Mouse (Mus musculus) midbrain, embryonic 12.5 days (tissue): ENCODE data around the gene Nhlrc3. TPM values are rescaled to one million over a fixed set of nuclear protein-coding genes. Genes with fewer than 3 reads are reported as not detected.

Experiments
- ATAC-seq: fragments of 200-750 bp; cut with Nextera tagmentation; 2 replicates; pipeline ENCODE4 v1.8.0; 2017; ENCODE audit warnings: low read depth, moderate TSS enrichment, moderate library complexity; ENCODE audit not compliant: low FRiP score
- H3K27ac ChIP-seq: fragments of 300-500 bp; sonication (generic); replicated peaks from 2 replicates; pipeline ENCODE4 v1.5.1; 2016; ENCODE audit warnings: mild to moderate bottlenecking
- H3K27me3 ChIP-seq: fragments of 300-500 bp; sonication (generic); 2 replicates; pipeline ENCODE4 v1.6.1; 2016; ENCODE audit warnings: mild to moderate bottlenecking
- H3K36me3 ChIP-seq: fragments of 300-500 bp; sonication (generic); 2 replicates; pipeline ENCODE4 v1.6.1; 2016
- H3K4me1 ChIP-seq: fragments of 300-500 bp; sonication (generic); 2 replicates; pipeline ENCODE4 v1.6.1; 2016
- H3K4me2 ChIP-seq: fragments of 300-500 bp; sonication (generic); replicated peaks from 2 replicates; pipeline ENCODE4 v1.6.1; 2016; ENCODE audit warnings: mild to moderate bottlenecking, moderate library complexity
- H3K4me3 ChIP-seq: fragments of 300-500 bp; sonication (generic); 2 replicates; pipeline ENCODE4 v1.5.1; 2016; ENCODE audit warnings: mild to moderate bottlenecking
- H3K9ac ChIP-seq: fragments of 300-500 bp; sonication (generic); replicated peaks from 2 replicates; pipeline ENCODE4 v1.6.1; 2016; ENCODE audit warnings: mild to moderate bottlenecking, moderate library complexity
- H3K9me3 ChIP-seq: fragments of 300-500 bp; sonication (generic); 2 replicates; pipeline ENCODE4 v1.6.1; 2016; ENCODE audit warnings: mild to moderate bottlenecking
- WGBS: fragments of 180-500 bp; shearing (Covaris S2); methylation state at CpG from one replicate; pipeline ENCODE4 v1.1.7; 2016; 5-methylcytosine and 5-hydroxymethylcytosine counted together
- polyA plus RNA-seq: library from polyadenylated mRNA; unstranded; fragments of >200 nt; fragmentation: Nextera tagmentation; extraction: Ambion mirVana; gene quantifications from 2 replicates; pipeline ENCODE4 v1.2.1, GENCODE M21; 2016

The Nhlrc3 gene
- polyA plus RNA-seq, 1 experiment from 2014 or later, result 13.4 TPM

DNA sequence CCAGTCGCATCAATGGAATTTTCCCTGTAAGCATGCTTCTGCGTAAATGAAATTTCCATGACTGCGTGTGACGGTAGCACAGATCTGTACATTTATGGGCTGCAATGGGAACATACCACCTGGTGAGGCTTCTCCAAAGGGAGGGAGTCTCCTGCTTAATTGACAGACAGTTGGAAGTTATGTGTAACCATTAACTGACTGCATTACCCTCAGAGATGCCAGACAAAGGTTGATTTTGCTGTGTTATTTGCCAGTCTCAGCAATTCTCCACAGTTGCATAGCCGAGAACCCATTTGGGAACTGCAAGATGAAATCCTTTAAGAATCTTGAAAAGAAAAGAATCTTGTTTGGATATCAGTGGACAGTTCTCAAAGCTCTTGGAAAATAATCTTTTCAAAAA, 8.9 kb upstream of the Nhlrc3 start:
- no peak overlapping the region for H3K4me3 ChIP-seq
- H3K4me1 ChIP-seq, result 0 out of 2 replicates have a peak, but pooled peaks cover 6% of the 10 kb centered on the region
- no peak overlapping the region for H3K4me2 ChIP-seq
- 95% methylated on average over 5 of the region's 5 CpGs for WGBS
- no peak overlapping the region for H3K9ac ChIP-seq
- ATAC-seq, result no peak
- no peak overlapping the region for H3K27ac ChIP-seq
- peaks cover 78% of the 10 kb centered on the region for H3K36me3 ChIP-seq
- no peaks in the 10 kb centered on the region for H3K27me3 ChIP-seq
- no peaks in the 10 kb centered on the region for H3K9me3 ChIP-seq

DNA sequence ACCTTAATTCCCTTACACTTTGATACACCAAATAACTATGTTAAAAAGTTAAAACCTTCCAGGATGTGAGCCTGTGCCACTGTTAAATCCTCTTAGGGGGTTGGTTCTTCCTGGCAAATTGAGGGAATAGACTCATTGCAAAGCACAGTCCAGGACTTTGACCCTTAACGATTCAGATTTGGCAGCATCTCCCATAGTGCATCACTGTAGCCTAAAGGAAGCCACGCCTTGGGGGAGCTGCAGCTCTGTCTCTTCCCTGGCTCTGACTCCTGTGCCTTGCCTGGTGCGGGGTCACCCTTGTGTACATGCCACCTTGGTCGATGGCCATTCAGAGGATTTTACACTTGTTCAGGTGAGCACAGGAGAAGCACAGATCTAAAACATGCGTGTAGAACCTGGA, 6.5 kb upstream of the Nhlrc3 start:
- peaks cover 57% of the 10 kb centered on the region for H3K36me3 ChIP-seq
- H3K9me3 ChIP-seq, result no peaks in the 10 kb centered on the region
- H3K4me2 ChIP-seq, result no peak overlapping the region
- WGBS, result 94% methylated on average over 5 of the region's 5 CpGs
- H3K27me3 ChIP-seq, result no peaks in the 10 kb centered on the region
- H3K4me1 ChIP-seq, result peaks cover 23% of the 10 kb centered on the region
- no peak overlapping the region for H3K27ac ChIP-seq
- no peak overlapping the region for H3K9ac ChIP-seq
- no peak for ATAC-seq
- H3K4me3 ChIP-seq, result no peak overlapping the region

DNA sequence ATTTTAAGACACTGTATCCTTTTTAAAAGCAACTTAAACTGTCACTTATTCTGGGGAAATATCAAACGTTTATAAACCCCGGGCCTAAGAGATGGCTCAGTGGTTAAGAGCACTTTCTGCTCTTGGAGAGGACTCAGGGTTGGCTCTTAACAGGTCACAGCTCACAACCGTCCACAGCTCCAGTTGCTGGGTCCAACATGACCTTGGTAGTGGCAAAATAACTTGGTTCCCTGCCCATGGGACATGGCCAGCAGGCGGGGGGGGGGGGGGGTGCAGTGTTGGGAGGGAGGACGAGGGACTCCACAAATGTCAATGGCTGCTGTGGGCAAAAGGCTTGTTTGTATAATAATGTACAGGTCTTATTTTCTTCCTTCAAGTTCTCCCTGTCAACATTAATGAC, 4.2 kb upstream of the Nhlrc3 start:
- Histone ChIP-seq H3K4me1 (peaks cover 27% of the 10 kb centered on the region), H3K27ac (no peak overlapping the region), H3K36me3 (peaks cover 34% of the 10 kb centered on the region), H3K27me3 (no peaks in the 10 kb centered on the region), H3K9ac (no peak overlapping the region), H3K4me3 (no peak overlapping the region), H3K4me2 (no peak overlapping the region), H3K9me3 (no peaks in the 10 kb centered on the region)
- ATAC-seq, result no peak
- 82% methylated on average over 5 of the region's 5 CpGs for WGBS

DNA sequence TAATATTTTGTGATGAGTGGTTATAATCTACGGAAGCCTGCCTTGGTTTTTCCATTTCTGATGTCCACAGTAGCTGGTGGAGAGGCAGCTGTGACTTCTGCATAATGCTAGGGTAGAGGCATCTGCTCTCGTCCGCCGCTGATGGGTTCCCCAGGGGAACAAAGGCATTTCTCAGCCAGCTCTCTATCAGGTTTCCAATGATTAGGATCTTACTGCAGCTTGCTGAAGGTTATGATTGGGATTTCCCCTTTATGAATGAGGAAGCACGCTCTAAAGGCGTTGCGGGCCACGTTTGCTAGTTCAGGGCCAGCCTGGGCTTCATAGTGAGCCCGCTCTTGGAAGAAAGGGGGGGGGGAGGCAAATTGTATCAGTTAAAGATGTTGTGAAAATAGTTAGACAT, 3.3 kb upstream of the Nhlrc3 start:
- no peak overlapping the region; the same call in 1 of the 2 replicates for H3K9ac ChIP-seq
- no peak for ATAC-seq
- peak overlapping the region; percentile 79 for H3K4me2 ChIP-seq
- H3K27ac ChIP-seq, result no peak overlapping the region
- WGBS, result 64% methylated on average over 9 of the region's 9 CpGs
- peak overlapping the region; percentile 8 for H3K4me3 ChIP-seq
- no peaks in the 10 kb centered on the region for H3K27me3 ChIP-seq
- H3K9me3 ChIP-seq, result no peaks in the 10 kb centered on the region
- peaks cover 32% of the 10 kb centered on the region for H3K4me1 ChIP-seq
- H3K36me3 ChIP-seq, result peaks cover 25% of the 10 kb centered on the region

DNA sequence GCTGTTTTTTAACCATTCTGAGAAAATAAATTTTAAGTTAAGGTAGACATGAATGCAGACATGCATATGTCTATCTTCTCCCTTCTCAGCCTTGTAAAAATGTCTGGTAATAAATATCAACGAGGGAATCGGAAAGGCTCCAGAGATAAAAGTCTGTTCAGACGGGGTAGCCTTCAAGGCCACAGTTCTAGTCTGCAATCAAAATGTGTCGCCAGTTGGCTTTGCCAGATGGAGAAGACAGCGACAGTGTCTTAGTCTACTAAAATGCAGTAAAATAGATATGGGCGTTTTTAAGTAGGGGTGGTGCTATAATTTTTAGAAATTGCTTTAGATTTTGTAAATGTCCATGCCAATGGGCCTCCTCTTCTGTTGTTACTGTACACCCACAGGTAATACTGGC, 2.2 kb upstream of the Nhlrc3 start:
- Histone ChIP-seq H3K9me3 (no peaks in the 10 kb centered on the region), H3K27me3 (no peaks in the 10 kb centered on the region), H3K4me2 (peak overlapping the region; percentile 79), H3K27ac (no peak overlapping the region), H3K4me3 (peak overlapping the region; percentile 92), H3K9ac (peak overlapping the region; percentile 31; the same call in 1 of the 2 replicates), H3K36me3 (peaks cover 18% of the 10 kb centered on the region), H3K4me1 (peaks cover 33% of the 10 kb centered on the region)
- ATAC-seq, result no peak
- WGBS, result 69% methylated on average over 6 of the region's 6 CpGs

DNA sequence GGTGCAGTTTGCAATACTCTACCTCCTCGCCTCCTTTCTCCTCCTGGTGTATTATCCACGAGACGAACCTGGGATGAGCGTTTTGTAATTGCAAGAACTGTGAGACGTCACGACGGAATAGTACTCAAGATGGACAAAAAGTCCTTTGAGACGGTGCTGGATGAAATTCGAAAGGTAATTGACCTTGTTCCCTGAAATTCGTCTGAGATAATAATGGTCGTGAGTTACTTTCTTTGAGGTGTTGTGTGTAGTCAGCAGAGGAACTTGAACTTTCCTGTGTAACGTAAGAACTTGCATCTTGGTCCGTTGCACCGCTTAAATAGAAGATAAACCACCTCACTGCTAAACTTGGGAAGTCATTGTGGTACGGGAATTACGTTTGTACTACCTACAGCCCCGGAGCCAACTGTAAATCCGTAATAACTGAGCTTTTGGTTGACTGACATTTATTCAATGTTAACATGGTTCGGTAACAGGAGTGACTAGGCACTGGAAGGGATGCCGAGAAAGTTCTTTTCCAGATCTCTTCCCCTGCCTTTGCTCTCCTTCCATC, 1.1 kb upstream of the Nhlrc3 start:
- peaks cover 33% of the 10 kb centered on the region for H3K4me1 ChIP-seq
- no peaks in the 10 kb centered on the region for H3K27me3 ChIP-seq
- H3K9me3 ChIP-seq, result no peaks in the 10 kb centered on the region
- H3K27ac ChIP-seq, result peak overlapping the region; percentile 88
- peaks cover 18% of the 10 kb centered on the region for H3K36me3 ChIP-seq
- under 1% methylated on average over 20 of the region's 20 CpGs for WGBS
- no peak for ATAC-seq
- peak overlapping the region; percentile 89 for H3K9ac ChIP-seq
- peak overlapping the region; percentile 92 for H3K4me3 ChIP-seq
- H3K4me2 ChIP-seq, result peak overlapping the region; percentile 79

DNA sequence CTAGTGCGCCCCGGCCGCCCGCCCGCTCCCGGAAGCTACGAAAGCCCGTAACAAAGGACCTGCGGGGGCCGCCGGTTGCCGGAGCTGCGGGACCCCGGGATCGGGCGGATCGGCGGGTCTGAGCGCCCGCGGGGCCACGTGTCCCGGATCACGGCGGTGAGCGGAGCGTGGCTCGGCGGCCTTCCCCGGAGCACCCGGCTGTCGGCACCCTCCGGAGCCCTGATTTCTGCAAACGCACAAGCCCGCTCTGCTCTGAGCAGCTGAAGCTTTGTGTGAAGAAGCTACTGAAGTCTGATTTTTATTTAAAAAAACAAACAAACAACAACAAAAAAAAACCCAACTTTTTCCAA, 608 bp upstream of the Nhlrc3 start:
- peaks cover 18% of the 10 kb centered on the region; the same call in 1 of the 2 replicates for H3K36me3 ChIP-seq
- peak overlapping the region; percentile 88 for H3K27ac ChIP-seq
- H3K4me3 ChIP-seq, result peak overlapping the region; percentile 92
- peak; percentile 77 for ATAC-seq
- peaks cover 33% of the 10 kb centered on the region for H3K4me1 ChIP-seq
- H3K9me3 ChIP-seq, result no peaks in the 10 kb centered on the region
- peak overlapping the region; percentile 89 for H3K9ac ChIP-seq
- no peaks in the 10 kb centered on the region for H3K27me3 ChIP-seq
- peak overlapping the region; percentile 79 for H3K4me2 ChIP-seq
- WGBS, result 1% methylated on average over 35 of the region's 35 CpGs

DNA sequence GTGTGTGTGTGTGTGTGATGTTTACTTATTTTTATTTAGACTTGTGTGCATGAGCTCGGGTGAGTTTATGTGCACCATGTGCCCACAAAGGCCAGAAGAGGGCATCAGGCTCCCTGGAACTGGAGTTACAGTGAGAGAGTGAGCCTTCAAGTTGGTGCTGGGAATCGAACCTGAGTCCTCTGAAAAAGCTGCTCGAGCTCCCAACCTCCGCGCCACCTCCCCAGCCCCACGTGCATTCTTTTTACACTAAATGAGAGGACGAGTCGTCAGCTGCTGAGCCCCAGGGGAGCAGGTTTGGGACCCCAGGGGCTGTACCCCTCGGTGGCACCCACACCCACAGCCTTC, 459 bp downstream of the Nhlrc3 start:
- Histone ChIP-seq H3K4me2 (peak overlapping the region; percentile 79), H3K9me3 (no peaks in the 10 kb centered on the region), H3K27ac (peak overlapping the region; percentile 88), H3K9ac (peak overlapping the region; percentile 89), H3K36me3 (peaks cover 28% of the 10 kb centered on the region; the same call in 1 of the 2 replicates), H3K27me3 (no peaks in the 10 kb centered on the region), H3K4me3 (peak overlapping the region; percentile 92), H3K4me1 (peaks cover 32% of the 10 kb centered on the region)
- WGBS, result 6% methylated on average over 9 of the region's 9 CpGs
- ATAC-seq, result peak; percentile 0; the same call in 1 of the 2 replicates

DNA sequence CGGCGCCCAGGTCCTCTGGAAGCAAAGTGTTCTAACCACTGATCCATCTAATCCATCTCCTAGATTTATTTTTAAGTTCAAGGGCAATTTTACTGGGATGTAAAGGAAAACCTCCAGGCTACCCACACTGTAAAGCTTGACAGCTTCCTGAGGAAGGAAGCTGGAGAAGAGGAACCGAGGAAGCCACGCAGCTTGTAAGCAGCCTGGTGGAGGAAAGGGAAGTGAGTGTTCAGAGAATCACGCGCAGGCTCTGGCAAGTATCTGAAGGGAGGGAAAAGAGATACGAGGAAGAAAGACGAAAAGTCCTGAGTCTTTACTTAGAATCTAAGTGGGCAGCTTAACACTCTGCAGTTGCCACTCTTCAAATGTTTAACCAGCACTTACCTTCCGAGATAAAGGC, 3.0 kb downstream of the Nhlrc3 start:
- Histone ChIP-seq H3K27me3 (no peaks in the 10 kb centered on the region), H3K4me1 (peaks cover 10% of the 10 kb centered on the region), H3K4me3 (no peak overlapping the region), H3K27ac (no peak overlapping the region), H3K4me2 (no peak overlapping the region), H3K36me3 (peaks cover 53% of the 10 kb centered on the region), H3K9me3 (no peaks in the 10 kb centered on the region), H3K9ac (no peak overlapping the region)
- WGBS, result 86% methylated on average over 9 of the region's 9 CpGs
- no peak for ATAC-seq

DNA sequence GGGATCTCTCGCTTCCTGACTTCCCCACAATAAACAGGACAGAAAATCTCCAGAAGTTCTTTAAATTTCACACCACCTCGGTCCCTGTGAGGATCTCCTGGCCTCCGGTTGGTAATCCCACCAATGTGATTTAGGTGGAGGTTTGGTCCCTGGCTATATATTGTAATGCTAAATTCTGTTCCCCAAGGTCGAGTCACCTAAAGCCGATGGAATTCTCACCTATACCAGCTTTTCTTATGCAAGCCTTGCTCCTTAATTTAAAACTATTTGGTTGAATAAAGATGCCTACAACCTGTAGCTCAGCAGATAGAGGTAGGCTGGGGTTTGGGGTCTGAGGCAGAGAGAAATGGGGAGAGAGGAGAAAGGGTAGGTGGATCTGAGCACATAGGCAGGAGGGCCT, 5.4 kb downstream of the Nhlrc3 start:
- H3K27ac ChIP-seq, result no peak overlapping the region
- H3K4me1 ChIP-seq, result peaks cover 10% of the 10 kb centered on the region
- H3K36me3 ChIP-seq, result peaks cover 76% of the 10 kb centered on the region

DNA sequence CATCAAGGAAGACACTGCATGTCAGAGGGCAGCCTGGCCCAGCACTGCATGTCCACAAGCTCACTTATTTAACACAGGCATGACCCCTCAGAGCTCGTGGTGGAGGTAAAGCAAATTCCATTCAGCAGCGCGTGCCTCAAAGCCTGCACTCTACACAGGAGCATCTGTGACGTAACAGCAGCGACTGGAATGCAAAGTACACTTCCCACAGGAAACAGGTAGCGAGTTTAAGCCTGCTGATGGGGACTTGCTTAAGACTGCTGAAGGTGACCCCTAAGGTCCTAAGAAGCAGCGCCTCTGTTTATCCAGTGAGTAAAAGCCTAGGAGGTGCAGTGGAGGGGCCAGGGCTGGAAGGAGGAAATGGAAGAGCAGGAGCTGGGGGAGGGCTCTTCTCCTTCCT, 8.1 kb downstream of the Nhlrc3 start:
- H3K4me1 ChIP-seq, result no peaks in the 10 kb centered on the region
- H3K9me3 ChIP-seq, result no peaks in the 10 kb centered on the region
- 79% methylated on average over 7 of the region's 7 CpGs for WGBS

More for the DNA sequence above, 5.4 kb downstream of the Nhlrc3 start:
- Histone ChIP-seq H3K9ac (no peak overlapping the region), H3K27me3 (no peaks in the 10 kb centered on the region), H3K4me2 (no peak overlapping the region), H3K4me3 (no peak overlapping the region), H3K9me3 (no peaks in the 10 kb centered on the region)
- no peak for ATAC-seq
- WGBS, result 83% methylated on average over 5 of the region's 5 CpGs

DNA sequence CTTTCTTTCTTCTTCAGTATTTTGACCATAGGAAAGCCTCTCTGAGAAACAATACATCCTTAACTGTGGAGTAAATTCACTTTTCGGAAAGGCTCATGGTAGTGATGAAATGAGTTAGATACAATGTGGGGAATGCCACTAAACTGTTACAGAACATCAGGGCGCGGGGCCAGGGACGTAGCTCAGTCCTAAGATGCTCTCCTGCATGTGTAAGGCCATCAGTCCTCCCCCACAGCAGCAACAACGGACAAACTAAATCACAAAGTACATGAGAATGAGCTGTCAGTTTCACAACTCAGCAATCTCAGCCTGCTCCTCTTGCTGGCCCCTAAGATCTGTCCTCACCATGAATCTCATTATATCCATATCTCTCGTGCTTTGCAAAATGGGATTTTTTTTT, 8.6 kb downstream of the Nhlrc3 start:
- ATAC-seq, result no peak
- Histone ChIP-seq H3K36me3 (peaks cover 95% of the 10 kb centered on the region), H3K4me1 (no peaks in the 10 kb centered on the region), H3K4me2 (no peak overlapping the region), H3K9ac (no peak overlapping the region), H3K9me3 (no peaks in the 10 kb centered on the region), H3K27ac (no peak overlapping the region), H3K27me3 (no peaks in the 10 kb centered on the region), H3K4me3 (no peak overlapping the region)
- 87% methylated on average over 6 of the region's 6 CpGs for WGBS

More for the DNA sequence above, 8.1 kb downstream of the Nhlrc3 start:
- Histone ChIP-seq H3K27ac (no peak overlapping the region), H3K4me3 (no peak overlapping the region), H3K27me3 (no peaks in the 10 kb centered on the region), H3K36me3 (peaks cover 95% of the 10 kb centered on the region), H3K9ac (no peak overlapping the region), H3K4me2 (no peak overlapping the region)
- no peak for ATAC-seq

DNA sequence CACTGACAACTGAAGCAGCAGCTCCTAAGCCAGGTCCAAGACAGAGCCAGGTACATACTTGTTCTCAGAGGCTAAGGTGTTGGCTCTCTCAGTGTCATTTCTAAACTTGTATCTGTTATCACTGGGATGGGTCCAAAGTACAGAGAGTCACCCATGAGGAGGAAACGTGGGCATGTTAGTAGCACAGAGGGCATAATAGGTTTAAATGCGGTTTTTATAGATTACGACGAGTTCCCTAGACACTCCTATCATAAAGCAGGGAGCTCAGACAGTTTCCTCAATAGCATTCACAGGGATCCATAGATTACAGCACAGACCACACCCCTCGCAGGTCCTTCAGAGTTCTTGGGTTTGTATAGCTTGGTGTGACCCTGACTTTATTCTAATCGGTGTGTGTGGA, 9.1 kb downstream of the Nhlrc3 start:
- no peak for ATAC-seq
- Histone ChIP-seq H3K27ac (no peak overlapping the region), H3K9me3 (no peaks in the 10 kb centered on the region), H3K4me1 (no peaks in the 10 kb centered on the region), H3K36me3 (peaks cover 92% of the 10 kb centered on the region), H3K4me2 (no peak overlapping the region), H3K27me3 (no peaks in the 10 kb centered on the region), H3K4me3 (no peak overlapping the region), H3K9ac (no peak overlapping the region)
- WGBS, result 96% methylated on average over 6 of the region's 6 CpGs
